Mouse (Mus musculus) testis, adult 2 months (tissue): Measurements from ENCODE around the gene Gm6583.

Source experiments
- CTCF ChIP-seq: fragments of 200-500 bp; IDR thresholded peaks from 2 replicates; pipeline ENCODE4 v1.5.1; 2012; ENCODE audit warnings: low read depth, mild to moderate bottlenecking, inconsistent platforms, low read length, moderate library complexity; ENCODE audit not compliant: control insufficient read depth, insufficient read depth, insufficient replicate concordance
- POLR2A ChIP-seq: fragments of 200-500 bp; IDR thresholded peaks from 2 replicates; pipeline ENCODE4 v1.6.1; 2012; ENCODE audit warnings: low read depth, mild to moderate bottlenecking, inconsistent platforms, low read length, moderate library complexity; ENCODE audit not compliant: control insufficient read depth

DNA sequence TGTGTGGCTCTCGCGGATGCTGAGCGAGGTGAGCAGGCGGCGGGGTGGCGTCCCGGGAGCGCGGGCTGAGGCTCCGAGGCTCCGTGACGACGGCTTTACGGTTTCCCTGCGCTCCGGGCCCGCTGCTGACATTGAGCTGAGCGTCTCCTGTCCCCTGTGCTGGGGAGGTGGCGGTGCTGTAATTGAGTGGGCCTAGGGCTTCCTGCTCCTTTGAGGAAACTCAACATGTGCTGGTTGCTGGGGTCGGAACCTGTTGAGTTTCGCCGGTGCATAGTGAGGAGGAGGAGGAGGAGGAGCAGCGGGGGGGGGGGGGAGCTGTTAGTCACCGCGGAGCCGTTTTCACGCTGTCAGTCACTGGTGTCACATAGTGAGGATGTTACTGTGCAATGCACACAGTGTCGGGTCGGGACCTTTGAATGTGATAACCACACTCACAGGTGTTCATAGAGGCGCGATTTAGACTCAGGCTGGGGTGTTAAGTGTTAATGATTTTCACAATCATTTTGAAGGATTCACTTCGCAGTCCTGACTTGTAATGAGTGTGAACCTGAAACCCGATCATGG, 29.3 kb downstream of the Gm6583 start:
- no peak for TF ChIP-seq POLR2A
- TF ChIP-seq CTCF: no peak
